Mouse (Mus musculus): ENCODE data around the gene Secisbp2.

DNA sequence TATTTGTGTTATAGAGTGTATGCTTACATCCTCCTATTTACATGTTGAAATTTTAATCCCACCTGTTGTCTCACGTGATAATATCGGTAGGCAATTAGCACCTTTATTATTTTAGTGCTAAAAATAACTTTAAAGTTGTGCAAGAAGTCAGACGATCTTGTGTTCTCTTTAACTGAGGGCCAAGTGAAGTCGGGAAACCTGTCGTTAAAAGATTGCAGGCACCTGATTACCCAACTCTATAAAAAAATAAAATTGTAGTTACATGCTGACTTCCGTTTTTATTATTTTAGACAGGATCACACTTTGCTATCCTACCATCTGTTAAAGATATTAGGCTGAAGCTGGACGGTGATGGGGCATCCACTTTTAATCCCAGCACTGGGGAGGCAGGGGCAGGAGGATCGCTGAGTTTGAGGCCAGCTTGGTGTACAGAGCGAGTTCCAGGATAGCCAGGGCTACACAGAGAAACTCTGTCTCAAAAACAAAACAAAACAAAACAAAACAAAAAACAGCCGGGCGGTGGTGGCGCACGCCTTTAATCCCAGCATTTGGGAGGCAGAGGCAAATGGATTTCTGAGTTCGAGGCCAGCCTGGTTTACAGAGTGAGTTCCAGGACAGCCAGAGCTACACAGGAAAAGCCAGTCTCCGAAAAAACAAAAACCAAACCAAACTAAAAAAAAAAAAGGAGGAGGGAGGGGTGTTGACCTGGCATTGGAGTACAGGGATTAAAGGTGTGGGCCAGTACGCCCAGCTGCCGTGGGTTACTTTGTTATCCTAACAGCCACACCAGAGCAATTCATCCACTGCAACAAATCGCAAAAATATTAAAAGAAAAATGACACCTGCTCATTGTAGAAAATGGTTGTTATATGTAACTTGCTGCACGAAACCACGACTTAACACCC is 7.3 kb upstream of the Secisbp2 start:
- TF ChIP-seq POLR2A (IDR thresholded peaks at IDR 0.05; ENCODE audit: borderline replicate concordance, extremely low read depth, low read depth, low read length) (no peak), CTCF (IDR thresholded peaks at IDR 0.05; ENCODE audit: insufficient read depth, low read length) (no peak)

Data from lung, adult 2 months (tissue).